Mouse (Mus musculus) ES-E14 (cell line): ENCODE results near the gene Casc1. TPM values are rescaled to one million over a fixed set of nuclear protein-coding genes. Genes with fewer than 3 reads are reported as not detected.

Source experiments
- DNase-seq: peaks from one replicate; pipeline ENCODE4 v3.0.0-alpha.2; 2013; ENCODE audit warnings: low read depth, low spot score
- H3K27ac ChIP-seq: 2 replicates; pipeline ENCODE4 v1.5.1; 2012; ENCODE audit warnings: low read depth, mild to moderate bottlenecking, low read length, moderate library complexity, mixed read lengths; ENCODE audit not compliant: poor library complexity, insufficient read depth, severe bottlenecking
- H3K36me3 ChIP-seq: 2 replicates; pipeline ENCODE4 v1.6.1; 2012; ENCODE audit warnings: mild to moderate bottlenecking, low read length, moderate library complexity, mixed read lengths; ENCODE audit not compliant: control insufficient read depth, poor library complexity, insufficient read depth, severe bottlenecking
- H3K4me1 ChIP-seq, 2 experiments: fragments of 150-350 bp in 1 of 2; sonication (generic) in 1 of 2; 2 replicates each; pipeline ENCODE4 v1.6.1; 2012; ENCODE audit warnings: low read length in 2 of 2, mild to moderate bottlenecking in 1 of 2, mixed read lengths in 1 of 2; ENCODE audit not compliant: control insufficient read depth in 2 of 2, insufficient read depth in 2 of 2, poor library complexity in 1 of 2
- H3K4me3 ChIP-seq, 2 experiments: fragments of 150-350 bp in 1 of 2; sonication (generic) in 1 of 2; 2 replicates each; pipeline ENCODE4 v1.5.1; 2012; ENCODE audit warnings: low read length in 2 of 2, low read depth in 1 of 2, mild to moderate bottlenecking in 1 of 2, mixed read lengths in 1 of 2; ENCODE audit not compliant: insufficient read depth in 1 of 2, poor library complexity in 1 of 2, severe bottlenecking in 1 of 2
- H3K9ac ChIP-seq: 2 replicates; pipeline ENCODE4 v1.6.1; 2012; ENCODE audit warnings: low read depth, mild to moderate bottlenecking, low read length, mixed read lengths; ENCODE audit not compliant: poor library complexity, insufficient read depth, severe bottlenecking
- H3K9me3 ChIP-seq: fragments of 150-350 bp; sonication (generic); 2 replicates; pipeline ENCODE4 v1.6.1; 2012; ENCODE audit warnings: low read depth, mild to moderate bottlenecking, low read length; ENCODE audit not compliant: control insufficient read depth, insufficient read depth
- CHD2 ChIP-seq: IDR thresholded peaks from 2 replicates; pipeline ENCODE4 v1.6.1; 2014; ENCODE audit warnings: mild to moderate bottlenecking, low read depth, low read length, inconsistent platforms
- HCFC1 ChIP-seq: IDR thresholded peaks from 2 replicates; pipeline ENCODE4 v1.6.1; 2012; ENCODE audit warnings: low read length, inconsistent platforms, borderline replicate concordance; ENCODE audit not compliant: insufficient read depth
- MAFK ChIP-seq: IDR thresholded peaks from 2 replicates; pipeline ENCODE4 v1.6.1; 2014; ENCODE audit warnings: mild to moderate bottlenecking, low read depth, low read length, inconsistent platforms; ENCODE audit not compliant: insufficient read depth
- ZC3H11A ChIP-seq: IDR thresholded peaks from 2 replicates; pipeline ENCODE4 v1.6.1; 2012; ENCODE audit warnings: low read depth, mild to moderate bottlenecking, inconsistent platforms, low read length, borderline replicate concordance
- ZNF384 ChIP-seq: IDR thresholded peaks from 2 replicates; pipeline ENCODE4 v1.6.1; 2012; ENCODE audit warnings: low read depth, low read length, inconsistent platforms
- in situ Hi-C, 2 experiments: fragments of 600-800 bp; cut with MboI; formaldehyde crosslinking; loops; one replicate each; pipeline ENCODE4 v1.15.1; 2025; ENCODE audit warnings: low sequenced_read_pairs in 2 of 2, inconsistent platforms in 1 of 2; ENCODE audit not compliant: unreplicated experiment in 2 of 2
- total RNA-seq: library from RNA; depleted of rRNA; stranded (reverse); fragments of 300-350 nt; gene quantifications from 2 replicates; pipeline ENCODE4 v1.2.3, GENCODE M21; 2012; rRNA removed

Gene Casc1
- total RNA-seq, 1 experiment, result 0.80 TPM

- DNase-seq, result no peak
- no peak for TF ChIP-seq HCFC1
- no peak for TF ChIP-seq ZNF384
- no peak for TF ChIP-seq ZC3H11A
- TF ChIP-seq CHD2, result no peak
- TF ChIP-seq MAFK, result no peak
- Histone ChIP-seq H3K27ac (no peak overlapping the region), H3K4me3 (no peak overlapping the region), H3K4me1 (peaks cover 3 to 5% of the 10 kb centered on the region in 2 experiments; a peak in 3 of 4 replicates), H3K9me3 (no peaks in the 10 kb centered on the region), H3K36me3 (no peaks in the 10 kb centered on the region), H3K9ac (no peak overlapping the region)
- in situ Hi-C loops, result no loop called here
Observed at GRCm38 (mm10) chr6:145125591-145126113, 85.2 kb downstream of the Casc1 start.

Other genes starting within 250 kb of the Casc1 start
- gene Bcat1, start 134.8 kb downstream of the Casc1 start, total RNA-seq, result 121 and 180 TPM in 2 replicates
- 8.6 and 10.4 TPM in 2 replicates for gene Lrmp, start 95.4 kb downstream of the Casc1 start, total RNA-seq
- gene Etfrf1, start 129 bp upstream of the Casc1 start, total RNA-seq, result 11.4 and 12.9 TPM in 2 replicates
- gene Kras, start 39.2 kb upstream of the Casc1 start, total RNA-seq, result 29.3 and 32.0 TPM in 2 replicates